Mouse (Mus musculus): ENCODE data around the gene Kdm1b. TPM values are rescaled to one million over a fixed set of nuclear protein-coding genes. Genes with fewer than 3 reads are reported as not detected.

Gene Kdm1b
- polyA plus RNA-seq, 1 experiment, result 11.4 TPM

- no peak overlapping the region for H3K4me3 ChIP-seq (ENCODE audit: insufficient read depth, low read depth, low read length)
- H3K27ac ChIP-seq (ENCODE audit: insufficient read depth, low read depth, low read length), result no peak overlapping the region
- no peaks in the 10 kb centered on the region for H3K36me3 ChIP-seq (ENCODE audit: control insufficient read depth, insufficient read depth, low read length)
- no peak for DNase-seq
- WGBS, result 94% methylated on average over 7 of the region's 7 CpGs
- no peaks in the 10 kb centered on the region for H3K27me3 ChIP-seq (replicated peaks; ENCODE audit: control insufficient read depth, insufficient read depth, low read length)
- H3K4me1 ChIP-seq (ENCODE audit: control insufficient read depth, insufficient read depth, low read length), result no peaks in the 10 kb centered on the region
- no peak for TF ChIP-seq POLR2A (IDR thresholded peaks at IDR 0.05; ENCODE audit: low read depth, low read length)
- no peak for TF ChIP-seq CTCF (conservative IDR thresholded peaks at IDR 0.05; ENCODE audit: insufficient read depth, insufficient read length, low read depth, low read length)
Observed at GRCm38 (mm10) chr13:47134836-47135235, 91.5 kb downstream of the Kdm1b start.

Other genes with a start within 250 kb of the Kdm1b start
- gene Kif13a, start 113.6 kb upstream of the Kdm1b start, polyA plus RNA-seq (2012; rRNA removed), result 16.4 and 17.4 TPM in 2 replicates
- gene Nhlrc1, start 28.6 kb upstream of the Kdm1b start, polyA plus RNA-seq (2012; rRNA removed), result 2.5 and 2.6 TPM in 2 replicates
- 52.6 and 55.0 TPM in 2 replicates for gene Tpmt, start 1.2 kb downstream of the Kdm1b start, polyA plus RNA-seq (2012; rRNA removed)
- gene Dek, start 62.7 kb downstream of the Kdm1b start, polyA plus RNA-seq (2012; rRNA removed), result 12.8 and 17.6 TPM in 2 replicates
- 3.1 and 3.2 TPM in 2 replicates for gene Rnf144b, start 79.2 kb downstream of the Kdm1b start, polyA plus RNA-seq (2012; rRNA removed)